11 mouse cellular contexts compared by ENCODE assay signal in genomic region chr11:97585932-97586331, GRCm38 (mm10). TPM values are rescaled to one million over a fixed set of nuclear protein-coding genes. Genes with fewer than 3 reads are reported as not detected.
DNase-seq lines count a peak whose midpoint lies in the region; ATAC-seq and TF ChIP-seq lines count a peak whose summit lies in the region.
"Had no signal": no experiment of that assay in that cellular context is flagged by ENCODE, and none has a peak within 500 bp of the region (broad histone marks: within the 10 kb centered on the region; RNA-seq: fewer than 3 reads in every experiment).

No protein-coding gene starts in this region.

- no peak for TF ChIP-seq POLR2A in MEL (IDR thresholded peaks at IDR 0.05; ENCODE audit: control insufficient read depth in 1 of 2, insufficient read depth in 1 of 2, low read depth in 1 of 2, low read length in 2 of 2, poor library complexity in 1 of 2)

- no peak overlapping the region for H3K4me2 ChIP-seq in heart, embryonic 13.5 days
- no peak overlapping the region for H3K4me2 ChIP-seq in lung, embryonic 16.5 days (ENCODE audit: low read depth, low read length)
- H3K4me2 ChIP-seq: neural tube, embryonic 12.5 days had no signal

- no peaks in the 10 kb centered on the region; a peak in 1 of 4 replicates for H3K36me3 ChIP-seq in MEL (ENCODE audit: control insufficient read depth in 1 of 2, insufficient read depth in 2 of 2, low read length in 2 of 2)
- no peaks in the 10 kb centered on the region for H3K36me3 ChIP-seq in heart, embryonic 13.5 days
- no peaks in the 10 kb centered on the region for H3K36me3 ChIP-seq in lung, embryonic 16.5 days (ENCODE audit: control insufficient read depth, insufficient read depth, low read length)
- H3K36me3 ChIP-seq: neural tube, embryonic 12.5 days had no signal

- no peaks in the 10 kb centered on the region for H3K9me3 ChIP-seq in MEL (replicated peaks; ENCODE audit: insufficient read depth, low read length)
- H3K9me3 ChIP-seq in heart, embryonic 13.5 days: no peaks in the 10 kb centered on the region
- H3K9me3 ChIP-seq in lung, embryonic 16.5 days (ENCODE audit: control insufficient read depth, low read length): no peaks in the 10 kb centered on the region
- H3K9me3 ChIP-seq: megakaryocyte, embryonic 14.5 days; neural tube, embryonic 12.5 days had no signal

- no peak for TF ChIP-seq CTCF in MEL (IDR thresholded peaks at IDR 0.05 in 2 of 3, conservative IDR thresholded peaks at IDR 0.05 in 1 of 3; ENCODE audit: control insufficient read depth in 1 of 3, insufficient read depth in 1 of 3, low read depth in 2 of 3, low read length in 3 of 3, poor library complexity in 1 of 3, severe bottlenecking in 1 of 3)

- peaks cover 0 to 4% of the 10 kb centered on the region in 2 experiments; a peak in 1 of 4 replicates for H3K4me1 ChIP-seq in MEL (ENCODE audit: control insufficient read depth in 1 of 2, insufficient read depth in 2 of 2, low read length in 2 of 2)
- peaks cover 18% of the 10 kb centered on the region for H3K4me1 ChIP-seq in heart, embryonic 13.5 days
- H3K4me1 ChIP-seq in lung, embryonic 16.5 days (replicated peaks; ENCODE audit: control insufficient read depth, insufficient read depth, low read length): no peaks in the 10 kb centered on the region; the same call in 1 of the 2 replicates

- peaks cover 0 to 10% of the 10 kb centered on the region in 2 experiments for H3K27me3 ChIP-seq in MEL (ENCODE audit: control insufficient read depth in 1 of 2, insufficient read depth in 2 of 2, low read length in 2 of 2)
- peaks cover 10% of the 10 kb centered on the region for H3K27me3 ChIP-seq in heart, embryonic 13.5 days (replicated peaks)
- no peaks in the 10 kb centered on the region for H3K27me3 ChIP-seq in lung, embryonic 16.5 days (ENCODE audit: control insufficient read depth, insufficient read depth, low read depth, low read length)
- H3K27me3 ChIP-seq: neural tube, embryonic 12.5 days had no signal

- intact Hi-C loops in gastrocnemius, postnatal 14 days (cut with DNase I; ENCODE audit: low total_unique reads): no loop called here

- ATAC-seq in heart, embryonic 13.5 days (ENCODE audit: extremely low read depth, insufficient number of reproducible peaks, low FRiP score, low TSS enrichment): peak; percentile 61
- peak; percentile 95 for ATAC-seq in lung, embryonic 16.5 days (ENCODE audit: low read depth)
- ATAC-seq in frontal cortex, adult (ENCODE audit: low TSS enrichment): no peak
- no peak for ATAC-seq in granulocyte monocyte progenitor cell, adult 5-6 weeks (replicated peaks; ENCODE audit: poor library complexity, severe bottlenecking)

- H3K9ac ChIP-seq in MEL (ENCODE audit: control insufficient read depth, low read depth, low read length, poor library complexity, severe bottlenecking): no peak overlapping the region
- H3K9ac ChIP-seq in heart, embryonic 13.5 days: no peak overlapping the region
- no peak overlapping the region for H3K9ac ChIP-seq in lung, embryonic 16.5 days (ENCODE audit: low read length)
- H3K9ac ChIP-seq: neural tube, embryonic 12.5 days had no signal

- no peak for TF ChIP-seq RAD21 in MEL (IDR thresholded peaks at IDR 0.05; ENCODE audit: low read depth, low read length)

- WGBS in heart, embryonic 13.5 days: 27% methylated on average over 10 of the region's 10 CpGs
- 23% methylated on average over 10 of the region's 10 CpGs for WGBS in lung, embryonic 16.5 days

- H3K27ac ChIP-seq in MEL (ENCODE audit: control insufficient read depth, low read depth, low read length): no peak overlapping the region
- H3K27ac ChIP-seq in heart, embryonic 13.5 days (replicated peaks): peak overlapping the region; percentile 53; the same call in 1 of the 2 replicates
- H3K27ac ChIP-seq in lung, embryonic 16.5 days (ENCODE audit: low read length): peak overlapping the region; percentile 74
- H3K27ac ChIP-seq: neural tube, embryonic 12.5 days had no signal

- no peak overlapping the region for H3K4me3 ChIP-seq in MEL (ENCODE audit: control insufficient read depth in 1 of 2, insufficient read depth in 1 of 2, low read depth in 2 of 2, low read length in 2 of 2)
- no peak overlapping the region for H3K4me3 ChIP-seq in heart, embryonic 13.5 days
- H3K4me3 ChIP-seq in lung, embryonic 16.5 days (ENCODE audit: low read length): no peak overlapping the region
- H3K4me3 ChIP-seq: megakaryocyte, embryonic 14.5 days; neural tube, embryonic 12.5 days had no signal

- no peak for TF ChIP-seq EP300 in MEL (IDR thresholded peaks at IDR 0.05; ENCODE audit: low read depth in 1 of 2, low read length in 2 of 2)

- DNase-seq in MEL (ENCODE audit: low read depth, low spot score): peak; percentile 47
- peak; percentile 44 to 47 for DNase-seq in kidney, adult 8-10 months
- DNase-seq in left cerebral cortex, adult 11 months (ENCODE audit: low spot score): no peak
- no peak for DNase-seq in gastrocnemius, postnatal 14 days
- DNase-seq: spleen, adult 18-20 months had no signal

- no peaks in the 10 kb centered on the region for H3K79me2 ChIP-seq in MEL (ENCODE audit: control insufficient read depth, insufficient read depth, low read length, poor library complexity)

TF ChIP-seq in MEL, 35 proteins besides CTCF, POLR2A, EP300 and RAD21:
- TF ChIP-seq ZC3H11A (IDR thresholded peaks at IDR 0.05; ENCODE audit: low read depth, low read length): no peak
- no peak for TF ChIP-seq E2F4 (IDR thresholded peaks at IDR 0.05; ENCODE audit: borderline replicate concordance, low read depth, low read length)
- TF ChIP-seq TAL1 (IDR thresholded peaks at IDR 0.05; ENCODE audit: low read length): peak; percentile 8; the same call in 1 of the 2 replicates
- TF ChIP-seq ZKSCAN1 (IDR thresholded peaks at IDR 0.05; ENCODE audit: low read depth, low read length): no peak
- no peak for TF ChIP-seq MXI1 (IDR thresholded peaks at IDR 0.05; ENCODE audit: low read depth, low read length)
- no peak for TF ChIP-seq ELF1 (IDR thresholded peaks at IDR 0.05; ENCODE audit: low read depth, low read length)
- TF ChIP-seq NELFE (IDR thresholded peaks at IDR 0.05; ENCODE audit: low read depth, low read length): no peak
- TF ChIP-seq GATA1 (IDR thresholded peaks at IDR 0.05; ENCODE audit: low read depth, low read length): peak; percentile 42; the same call in 1 of the 2 replicates
TF ChIP-seq in MEL: peak in this region for 2.

RNA-seq across cellular contexts. Expression of gene Srcin1, which starts 9.9 kb away (rescaled TPM):
- 0.03 and 0.04 TPM in 2 replicates for total RNA-seq in MEL (2012; rRNA removed)
- polyA plus RNA-seq in MEL (2012; ENCODE audit: insufficient read depth in 1 of 2, insufficient read length in 2 of 2, low read depth in 1 of 2, low replicate concordance in 2 of 2, missing spikeins in 1 of 2): under 1 TPM in 1 of 2 experiments, not detected in 1; 0.10 TPM
- polyA plus RNA-seq in heart, embryonic 13.5 days (2015; fragmentation: Nextera tagmentation; extraction: Ambion mirVana): 0.03 and 0.08 TPM in 2 replicates
- polyA plus RNA-seq in lung, embryonic 16.5 days (2015; fragmentation: Nextera tagmentation; extraction: Ambion mirVana): 0.70 and 0.83 TPM in 2 replicates
- total RNA-seq in granulocyte monocyte progenitor cell, adult 5-6 weeks (2014; fragmentation: Nextera tagmentation): not detected in 2 replicates
- not detected in 2 replicates for total RNA-seq in granulocyte monocyte progenitor cell, adult 5-6 weeks (2017)
- total RNA-seq in gastrocnemius, postnatal 14 days (2021): under 1 TPM; 0.51 to 0.64 TPM

RNA-seq across cellular contexts. Expression of gene Epop, which starts 43.6 kb away (rescaled TPM):
- not detected in 2 replicates for total RNA-seq in MEL (2012; rRNA removed)
- polyA plus RNA-seq in MEL (2012; ENCODE audit: insufficient read depth in 1 of 2, insufficient read length in 2 of 2, low read depth in 1 of 2, low replicate concordance in 2 of 2, missing spikeins in 1 of 2): not detected
- polyA plus RNA-seq in heart, embryonic 13.5 days (2015; fragmentation: Nextera tagmentation; extraction: Ambion mirVana): 1.1 and 1.4 TPM in 2 replicates
- polyA plus RNA-seq in lung, embryonic 16.5 days (2015; fragmentation: Nextera tagmentation; extraction: Ambion mirVana): 1.1 and 2.1 TPM in 2 replicates
- 7.5 and 8.1 TPM in 2 replicates for total RNA-seq in granulocyte monocyte progenitor cell, adult 5-6 weeks (2014; fragmentation: Nextera tagmentation)
- 1.6 and 2.5 TPM in 2 replicates for total RNA-seq in granulocyte monocyte progenitor cell, adult 5-6 weeks (2017)
- 1 to 10 TPM in 1 of 2 experiments, under 1 TPM in 1; 0.60 to 1.3 TPM for total RNA-seq in gastrocnemius, postnatal 14 days (2021)

Comparison
In these comparisons a context has a peak if more than half of its experiments do, and no peak if none do; other contexts are left out.
1. DNase-seq: peak in MEL (single experiment) and kidney, adult 8-10 months (2 of 2); none in left cerebral cortex, adult 11 months (single experiment) and gastrocnemius, postnatal 14 days (single experiment).
2. ATAC-seq: peak in heart, embryonic 13.5 days (single experiment) and lung, embryonic 16.5 days (single experiment); none in frontal cortex, adult (single experiment) and granulocyte monocyte progenitor cell, adult 5-6 weeks (single experiment).